Mouse (Mus musculus): Measurements from ENCODE around the gene Olfml3. TPM values are rescaled to one million over a fixed set of nuclear protein-coding genes. Genes with fewer than 3 reads are reported as not detected.

The Olfml3 gene
- polyA plus RNA-seq, 1 experiment from 2014 or later, result 2.7 TPM

GRCm38 (mm10) chr3:103696388-103696925 lies 41.3 kb downstream of the Olfml3 start:
- no peak overlapping the region for H3K4me3 ChIP-seq (replicated peaks)
- H3K27me3 ChIP-seq, result no peaks in the 10 kb centered on the region
- ATAC-seq (ENCODE audit: low read depth), result no peak
- H3K27ac ChIP-seq, result no peak overlapping the region
- H3K4me1 ChIP-seq (replicated peaks), result no peaks in the 10 kb centered on the region
- H3K4me2 ChIP-seq, result no peak overlapping the region
- no peak for DNase-seq
- H3K9me3 ChIP-seq (replicated peaks), result no peaks in the 10 kb centered on the region
- H3K9ac ChIP-seq, result no peak overlapping the region
- 65% methylated on average over 1 of the region's 1 CpGs for WGBS (ENCODE audit: insufficient replicate concordance)
- no peaks in the 10 kb centered on the region for H3K36me3 ChIP-seq

GRCm38 (mm10) chr3:103695556-103695955 lies 42.2 kb downstream of the Olfml3 start:
- Histone ChIP-seq H3K4me3 (replicated peaks) (no peak overlapping the region), H3K4me2 (no peak overlapping the region), H3K4me1 (replicated peaks) (no peaks in the 10 kb centered on the region), H3K27ac (no peak overlapping the region), H3K27me3 (no peaks in the 10 kb centered on the region), H3K9me3 (replicated peaks) (no peaks in the 10 kb centered on the region), H3K36me3 (no peaks in the 10 kb centered on the region), H3K9ac (no peak overlapping the region)
- ATAC-seq (ENCODE audit: low read depth) (no peak), DNase-seq (no peak)
- 50% methylated on average over 3 of the region's 3 CpGs for WGBS (ENCODE audit: insufficient replicate concordance)

GRCm38 (mm10) chr3:103690506-103690905 lies 47.3 kb downstream of the Olfml3 start:
- no peak overlapping the region for H3K27ac ChIP-seq
- DNase-seq, result no peak
- WGBS (ENCODE audit: insufficient replicate concordance), result 52% methylated on average over 3 of the region's 3 CpGs

GRCm38 (mm10) chr3:103689043-103689442 lies 48.8 kb downstream of the Olfml3 start:
- Histone ChIP-seq H3K9ac (no peak overlapping the region), H3K4me1 (replicated peaks) (no peaks in the 10 kb centered on the region), H3K36me3 (no peaks in the 10 kb centered on the region), H3K4me3 (replicated peaks) (no peak overlapping the region), H3K9me3 (replicated peaks) (no peaks in the 10 kb centered on the region), H3K27me3 (no peaks in the 10 kb centered on the region), H3K4me2 (no peak overlapping the region), H3K27ac (no peak overlapping the region)
- WGBS (ENCODE audit: insufficient replicate concordance), result 60% methylated on average over 1 of the region's 1 CpGs
- ATAC-seq (ENCODE audit: low read depth), result no peak
- no peak for DNase-seq

More at GRCm38 (mm10) chr3:103690506-103690905, 47.3 kb downstream of the Olfml3 start:
- Histone ChIP-seq H3K36me3 (no peaks in the 10 kb centered on the region), H3K4me2 (no peak overlapping the region), H3K27me3 (no peaks in the 10 kb centered on the region), H3K9ac (no peak overlapping the region), H3K4me1 (replicated peaks) (no peaks in the 10 kb centered on the region), H3K9me3 (replicated peaks) (no peaks in the 10 kb centered on the region), H3K4me3 (replicated peaks) (no peak overlapping the region)
- no peak for ATAC-seq (ENCODE audit: low read depth)

GRCm38 (mm10) chr3:103683966-103684319 lies 53.9 kb downstream of the Olfml3 start:
- ATAC-seq (ENCODE audit: low read depth), result no peak
- Histone ChIP-seq H3K4me3 (replicated peaks) (no peak overlapping the region), H3K4me2 (no peak overlapping the region), H3K36me3 (no peaks in the 10 kb centered on the region), H3K4me1 (replicated peaks) (no peaks in the 10 kb centered on the region), H3K27me3 (0 out of 2 replicates have a peak, but pooled peaks cover 6% of the 10 kb centered on the region), H3K27ac (no peak overlapping the region), H3K9me3 (replicated peaks) (no peaks in the 10 kb centered on the region), H3K9ac (no peak overlapping the region)
- no peak for DNase-seq
- 42% methylated on average over 5 of the region's 5 CpGs for WGBS (ENCODE audit: insufficient replicate concordance)

- no peaks in the 10 kb centered on the region for H3K36me3 ChIP-seq
- H3K27ac ChIP-seq, result no peak overlapping the region
- H3K4me3 ChIP-seq (replicated peaks), result no peak overlapping the region
- WGBS (ENCODE audit: insufficient replicate concordance), result 12% methylated on average over 21 of the region's 21 CpGs
- no peaks in the 10 kb centered on the region for H3K9me3 ChIP-seq (replicated peaks)
- H3K9ac ChIP-seq, result no peak overlapping the region
- no peaks in the 10 kb centered on the region for H3K4me1 ChIP-seq (replicated peaks)
- DNase-seq (no peak), ATAC-seq (ENCODE audit: low read depth) (no peak)
- H3K27me3 ChIP-seq, result 0 out of 2 replicates have a peak, but pooled peaks cover 6% of the 10 kb centered on the region
- H3K4me2 ChIP-seq, result no peak overlapping the region
Observed at GRCm38 (mm10) chr3:103683234-103683965, 54.4 kb downstream of the Olfml3 start.

- WGBS (ENCODE audit: insufficient replicate concordance), result 46% methylated on average over 4 of the region's 4 CpGs
- H3K27me3 ChIP-seq, result 0 out of 2 replicates have a peak, but pooled peaks cover 6% of the 10 kb centered on the region
- no peak overlapping the region for H3K4me2 ChIP-seq
- ATAC-seq (ENCODE audit: low read depth) (no peak), DNase-seq (no peak)
- H3K36me3 ChIP-seq, result no peaks in the 10 kb centered on the region
- H3K4me3 ChIP-seq (replicated peaks), result no peak overlapping the region
- H3K4me1 ChIP-seq (replicated peaks), result no peaks in the 10 kb centered on the region
- no peak overlapping the region for H3K9ac ChIP-seq
- H3K9me3 ChIP-seq (replicated peaks), result no peaks in the 10 kb centered on the region
- no peak overlapping the region for H3K27ac ChIP-seq
Observed at GRCm38 (mm10) chr3:103682473-103682872, 55.3 kb downstream of the Olfml3 start.

GRCm38 (mm10) chr3:103678811-103679210 lies 59.0 kb downstream of the Olfml3 start:
- no peak for DNase-seq
- Histone ChIP-seq H3K4me3 (replicated peaks) (no peak overlapping the region), H3K27me3 (0 out of 2 replicates have a peak, but pooled peaks cover 5% of the 10 kb centered on the region), H3K36me3 (no peaks in the 10 kb centered on the region), H3K4me1 (replicated peaks) (no peaks in the 10 kb centered on the region), H3K9me3 (replicated peaks) (no peaks in the 10 kb centered on the region), H3K27ac (no peak overlapping the region), H3K4me2 (no peak overlapping the region), H3K9ac (no peak overlapping the region)
- ATAC-seq (ENCODE audit: low read depth), result no peak
- WGBS (ENCODE audit: insufficient replicate concordance), result 41% methylated on average over 6 of the region's 6 CpGs

- Histone ChIP-seq H3K27me3 (no peaks in the 10 kb centered on the region), H3K9me3 (replicated peaks) (no peaks in the 10 kb centered on the region), H3K4me1 (replicated peaks) (no peaks in the 10 kb centered on the region), H3K4me2 (no peak overlapping the region), H3K9ac (no peak overlapping the region), H3K27ac (no peak overlapping the region), H3K4me3 (replicated peaks) (no peak overlapping the region), H3K36me3 (no peaks in the 10 kb centered on the region)
- DNase-seq (no peak), ATAC-seq (ENCODE audit: low read depth) (no peak)
- 49% methylated on average over 7 of the region's 7 CpGs for WGBS (ENCODE audit: insufficient replicate concordance)
Observed at GRCm38 (mm10) chr3:103672716-103673115, 65.1 kb downstream of the Olfml3 start.

Other genes starting within 250 kb of the Olfml3 start
- gene Syt6, start 162.8 kb downstream of the Olfml3 start, polyA plus RNA-seq (2015; fragmentation: Nextera tagmentation; extraction: Ambion mirVana), result not detected in 2 replicates
- 0.18 and 0.21 TPM in 2 replicates for gene Atg4a-ps, start 91.9 kb downstream of the Olfml3 start, polyA plus RNA-seq (2015; fragmentation: Nextera tagmentation; extraction: Ambion mirVana)
- not detected in 2 replicates for gene Gm10964, start 1.4 kb upstream of the Olfml3 start, polyA plus RNA-seq (2015; fragmentation: Nextera tagmentation; extraction: Ambion mirVana)
- 12.8 and 14.2 TPM in 2 replicates for gene Hipk1, start 53.6 kb upstream of the Olfml3 start, polyA plus RNA-seq (2015; fragmentation: Nextera tagmentation; extraction: Ambion mirVana)
- 30.3 and 33.0 TPM in 2 replicates for gene Dclre1b, start 71.4 kb upstream of the Olfml3 start, polyA plus RNA-seq (2015; fragmentation: Nextera tagmentation; extraction: Ambion mirVana)
- gene Ap4b1, start 71.5 kb upstream of the Olfml3 start, polyA plus RNA-seq (2015; fragmentation: Nextera tagmentation; extraction: Ambion mirVana), result 13.2 and 15.1 TPM in 2 replicates
- 0.42 and 0.67 TPM in 2 replicates for gene Gm43064, start 71.6 kb upstream of the Olfml3 start, polyA plus RNA-seq (2015; fragmentation: Nextera tagmentation; extraction: Ambion mirVana)
- 1.9 and 2.1 TPM in 2 replicates for gene Bcl2l15, start 94.6 kb upstream of the Olfml3 start, polyA plus RNA-seq (2015; fragmentation: Nextera tagmentation; extraction: Ambion mirVana)
- 2.0 and 2.2 TPM in 2 replicates for gene Ptpn22, start 121.8 kb upstream of the Olfml3 start, polyA plus RNA-seq (2015; fragmentation: Nextera tagmentation; extraction: Ambion mirVana)
- 4.2 and 5.2 TPM in 2 replicates for gene Rsbn1, start 176.1 kb upstream of the Olfml3 start, polyA plus RNA-seq (2015; fragmentation: Nextera tagmentation; extraction: Ambion mirVana)
- 6.7 and 6.8 TPM in 2 replicates for gene Phtf1, start 230.1 kb upstream of the Olfml3 start, polyA plus RNA-seq (2015; fragmentation: Nextera tagmentation; extraction: Ambion mirVana)

All from liver, embryonic 13.5 days (tissue).